Mouse (Mus musculus): ENCODE data around the gene Tars2.
A peak's percentile ranks its signal among the peaks of the same experiment; 100 is the strongest.
"Not testable (repeated sequence)": the region's sequence is repeated elsewhere in the genome, so short reads cannot be mapped to it uniquely, and the experiment has no call there.

The Tars2 gene

GRCm38 (mm10) chr3:95760106-95760505 lies at the start of gene Tars2:
TSS of gene Tars2 (minus strand) at chr3:95760206.
- no peak for DNase-seq

- no peak for DNase-seq
Observed at GRCm38 (mm10) chr3:95808384-95808783, 48.4 kb upstream of the Tars2 start.

- not testable (repeated sequence) for DNase-seq
Observed at GRCm38 (mm10) chr3:95807630-95808029, 47.6 kb upstream of the Tars2 start.

GRCm38 (mm10) chr3:95806677-95807076 lies 46.7 kb upstream of the Tars2 start:
- DNase-seq: no peak

GRCm38 (mm10) chr3:95803851-95804250 lies 43.8 kb upstream of the Tars2 start:
- no peak for DNase-seq

GRCm38 (mm10) chr3:95798756-95799155 lies 38.8 kb upstream of the Tars2 start:
- no peak for DNase-seq

GRCm38 (mm10) chr3:95794299-95794698 lies 34.3 kb upstream of the Tars2 start:
- DNase-seq: no peak

GRCm38 (mm10) chr3:95793662-95794061 lies 33.7 kb upstream of the Tars2 start:
- no peak for DNase-seq

- no peak for DNase-seq
Observed at GRCm38 (mm10) chr3:95785501-95785900, 25.5 kb upstream of the Tars2 start.

- no peak for DNase-seq
Observed at GRCm38 (mm10) chr3:95771985-95772384, 12.0 kb upstream of the Tars2 start.

- no peak for DNase-seq
Observed at GRCm38 (mm10) chr3:95765534-95765933, 5.5 kb upstream of the Tars2 start.

- no peak for DNase-seq
Observed at GRCm38 (mm10) chr3:95763811-95764210, 3.8 kb upstream of the Tars2 start.

- DNase-seq: no peak
Observed at GRCm38 (mm10) chr3:95762961-95763360, 3.0 kb upstream of the Tars2 start.

- DNase-seq: no peak
Observed at GRCm38 (mm10) chr3:95761771-95762170, 1.8 kb upstream of the Tars2 start.

GRCm38 (mm10) chr3:95760656-95761055 lies 650 bp upstream of the Tars2 start:
- no peak for DNase-seq

GRCm38 (mm10) chr3:95758467-95759218 lies 1.4 kb downstream of the Tars2 start:
- DNase-seq: no peak

GRCm38 (mm10) chr3:95756808-95757207 lies 3.2 kb downstream of the Tars2 start:
- no peak for DNase-seq

- peak; percentile 92 for DNase-seq
Observed at GRCm38 (mm10) chr3:95754345-95755206, 5.4 kb downstream of the Tars2 start.

GRCm38 (mm10) chr3:95752935-95753334 lies 7.1 kb downstream of the Tars2 start:
- no peak for DNase-seq

GRCm38 (mm10) chr3:95740406-95740805 lies 19.6 kb downstream of the Tars2 start:
- DNase-seq: no peak

GRCm38 (mm10) chr3:95739353-95740104 lies 20.5 kb downstream of the Tars2 start, which contains the start of gene Ecm1:
TSS of gene Ecm1 (minus strand) at chr3:95739569.
- DNase-seq: peak; percentile 29

GRCm38 (mm10) chr3:95735071-95735670 lies 24.8 kb downstream of the Tars2 start:
- no peak for DNase-seq
